Mouse (Mus musculus) liver, adult 2 months (tissue): ENCODE data around the gene Sec61g.

ENCODE experiments used
- CTCF ChIP-seq: fragments of 200-500 bp; IDR thresholded peaks from 2 replicates; pipeline ENCODE4 v1.5.1; 2011; ENCODE audit warnings: low read depth, low read length, control low read depth
- POLR2A ChIP-seq: fragments of 200-500 bp; IDR thresholded peaks from 2 replicates; pipeline ENCODE4 v1.6.1; 2011; ENCODE audit warnings: low read length, control low read depth; ENCODE audit not compliant: insufficient read depth; ENCODE audit errors: extremely low read depth

DNA sequence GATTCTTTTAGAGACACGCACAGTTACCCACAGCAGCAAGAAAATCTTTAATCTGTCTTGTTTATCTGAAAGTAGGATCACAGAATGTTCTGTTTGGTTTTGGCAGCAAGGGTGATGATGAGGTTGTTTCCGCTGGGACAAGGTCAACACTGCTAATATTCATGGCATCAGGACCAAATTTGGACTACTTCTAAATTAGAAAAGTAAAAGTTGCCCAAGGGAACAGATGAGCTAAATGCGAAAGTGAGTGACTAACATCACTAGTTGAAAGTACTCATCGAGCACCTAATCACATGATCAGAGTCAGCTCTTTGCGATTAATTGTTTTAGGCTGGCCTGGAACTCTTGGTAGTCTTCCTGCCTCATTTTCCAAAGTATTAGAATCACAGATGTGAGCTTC is 20.1 kb upstream of the Sec61g start:
- TF ChIP-seq CTCF (no peak), POLR2A (no peak)
